Mouse (Mus musculus): ENCODE results near the gene Parp3. TPM values are rescaled to one million over a fixed set of nuclear protein-coding genes. Genes with fewer than 3 reads are reported as not detected.

Parp3 gene
- total RNA-seq, 2 experiments from 2014 or later, result 60.4 to 75.3 TPM

- Histone ChIP-seq H3K4me3 (peak within 1 kb of the TSS; percentile 90), H3K27ac (peak within 1 kb of the TSS; percentile 96)
- intact Hi-C loops (cut with DNase I), result loop anchor here (2.0 to 10.0 kb wide), 2 partner anchors 47 to 255 kb away; partner anchors contain the start of genes Parp3 and Wdr82
- TF ChIP-seq CTCF (IDR thresholded peaks at IDR 0.05), result no peak; the same call in 1 of the 2 replicates
- peak; percentile 94 for DNase-seq
Observed at GRCm38 (mm10) chr9:106429221-106430014, 47.3 kb downstream of the Parp3 start, which contains the start of gene Rpl29. TSS of gene Rpl29 (plus strand) at chr9:106429454.

DNA sequence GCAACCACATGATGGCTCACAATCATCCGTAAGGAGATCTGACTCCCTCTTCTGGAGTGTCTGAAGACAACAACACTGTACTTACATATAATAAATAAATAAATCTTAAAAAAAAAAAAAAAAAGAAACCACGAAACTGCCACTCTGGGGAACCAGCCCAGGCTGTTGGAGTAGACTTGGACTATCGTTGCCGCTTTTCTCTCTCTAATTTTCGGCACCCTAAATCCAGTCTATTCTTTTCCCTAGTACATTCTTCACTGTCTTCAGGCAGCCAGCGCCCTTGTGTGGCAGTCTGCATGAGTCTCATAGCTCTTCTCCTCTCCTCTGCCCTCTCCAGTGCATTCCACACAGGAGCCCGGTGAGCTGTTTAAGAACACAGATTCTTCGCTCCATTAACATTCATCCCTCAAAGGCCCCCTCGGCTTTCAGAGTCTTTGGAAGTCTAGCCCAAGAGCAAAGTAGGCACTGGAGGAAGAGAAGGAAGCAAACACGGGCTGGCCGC lies 48.0 kb downstream of the Parp3 start:
- DNase-seq, result no peak
- no peak for TF ChIP-seq CTCF (IDR thresholded peaks at IDR 0.05)
- H3K27ac ChIP-seq, result peak overlapping the region; percentile 96
- intact Hi-C loops (cut with DNase I), result loop anchor here (2.0 to 10.0 kb wide), 2 partner anchors 48 to 254 kb away; partner anchors contain the start of genes Parp3 and Wdr82
- peak overlapping the region; percentile 90 for H3K4me3 ChIP-seq

GRCm38 (mm10) chr9:106421865-106422160 lies 54.9 kb downstream of the Parp3 start:
- Histone ChIP-seq H3K4me3 (peak overlapping the region; percentile 65), H3K27ac (peak overlapping the region; percentile 41)
- TF ChIP-seq CTCF (IDR thresholded peaks at IDR 0.05), result peak; percentile 94
- intact Hi-C loops (cut with DNase I), result loop anchor here (1.0 to 10.0 kb wide), 5 partner anchors 55 to 247 kb away; partner anchors contain the start of gene Wdr82
- DNase-seq, result peak; percentile 87

DNA sequence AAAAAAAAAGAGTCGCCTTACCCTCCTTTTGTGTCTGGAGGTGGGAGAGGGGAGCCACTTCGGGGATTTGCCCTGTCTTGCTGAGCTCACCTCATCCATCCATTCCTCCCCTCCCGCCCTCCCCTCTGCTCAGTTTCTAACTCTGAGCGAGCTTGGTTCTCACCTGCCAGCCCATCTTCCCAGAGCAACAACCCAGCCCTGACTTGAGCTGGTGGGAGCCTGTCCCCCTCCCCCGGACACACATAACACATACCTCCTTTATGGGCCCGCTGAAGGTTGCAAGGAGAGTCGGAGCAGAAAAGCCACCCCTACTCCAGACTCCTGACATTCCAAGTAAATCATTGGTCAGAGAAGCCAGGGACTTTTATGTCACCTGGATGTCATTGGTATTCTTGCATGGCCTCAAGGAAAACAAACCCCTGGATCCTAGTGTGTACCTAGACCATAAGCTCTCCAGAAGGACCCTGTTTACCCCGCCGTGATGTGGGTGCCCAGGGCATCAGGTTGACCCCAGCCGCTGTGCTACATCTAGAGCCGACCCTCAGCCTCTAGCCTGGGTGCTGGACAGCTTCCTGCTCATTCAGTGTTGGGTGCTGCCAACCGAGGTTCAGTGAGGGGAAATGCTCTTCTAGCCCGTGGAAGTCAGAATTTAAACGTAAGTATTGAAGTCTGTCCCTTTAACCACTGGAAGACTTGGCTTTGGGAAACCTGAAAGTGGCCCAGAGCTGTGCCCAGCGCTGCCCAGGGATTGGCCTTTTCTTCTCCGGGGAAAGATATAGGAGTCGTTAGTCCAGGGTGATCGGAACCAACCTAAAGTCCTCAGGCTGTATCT lies 55.5 kb downstream of the Parp3 start:
- no peak for DNase-seq
- intact Hi-C loops (cut with DNase I), result loop anchor here (1.0 to 10.0 kb wide), 5 partner anchors 54 to 246 kb away; partner anchors contain the start of gene Wdr82
- Histone ChIP-seq H3K4me3 (peak overlapping the region; percentile 65), H3K27ac (peak overlapping the region; percentile 41)
- no peak for TF ChIP-seq CTCF (IDR thresholded peaks at IDR 0.05)

DNA sequence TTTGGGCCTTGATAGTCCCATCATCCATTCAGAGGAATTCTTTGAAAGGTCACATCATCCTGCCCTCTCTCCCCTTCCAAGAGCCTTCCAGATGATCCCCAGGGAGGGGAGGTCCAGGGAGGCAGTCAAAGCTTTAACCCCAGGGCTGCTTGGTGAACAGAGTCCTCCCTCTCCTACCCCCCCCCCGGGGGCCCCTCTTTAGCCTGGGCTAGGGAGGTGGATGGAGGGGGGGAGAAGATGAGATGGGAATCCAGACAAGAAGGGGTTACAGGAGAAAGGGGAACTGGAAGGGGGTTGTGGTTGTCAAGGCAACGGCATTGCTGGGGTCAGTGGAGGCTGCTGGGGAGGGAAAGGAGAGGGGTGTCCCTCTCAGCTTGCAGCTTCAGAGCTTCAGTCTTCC lies 56.1 kb downstream of the Parp3 start:
- TF ChIP-seq CTCF (IDR thresholded peaks at IDR 0.05), result no peak
- no peak overlapping the region for H3K4me3 ChIP-seq
- intact Hi-C loops (cut with DNase I), result loop anchor here (1.0 to 10.0 kb wide), 5 partner anchors 53 to 246 kb away; partner anchors contain the start of gene Wdr82
- no peak for DNase-seq
- no peak overlapping the region for H3K27ac ChIP-seq

Other genes starting within 250 kb of the Parp3 start
- 100 to 1,000 TPM; 209 to 290 TPM for gene Alas1, start 228.3 kb downstream of the Parp3 start, total RNA-seq (2021)
- 1 to 10 TPM; 1.4 to 2.1 TPM for gene Poc1a, start 195.9 kb downstream of the Parp3 start, total RNA-seq (2021)
- gene Dusp7, start 108.3 kb downstream of the Parp3 start, total RNA-seq (2021), result 10 to 100 TPM; 26.6 to 34.6 TPM
- 100 to 1,000 TPM; 253 to 301 TPM for gene Rpl29, start 47.5 kb downstream of the Parp3 start, total RNA-seq (2021)
- gene Acy1, start 38.6 kb downstream of the Parp3 start, total RNA-seq (2021), result 10 to 100 TPM in 1 of 2 experiments, 1 to 10 TPM in 1; 8.2 to 14.9 TPM
- gene Abhd14b, start 29.5 kb downstream of the Parp3 start, total RNA-seq (2021), result 1 to 10 TPM; 4.8 to 6.1 TPM
- 10 to 100 TPM; 15.9 to 19.8 TPM for gene Abhd14a, start 29.3 kb downstream of the Parp3 start, total RNA-seq (2021)
- gene Pcbp4, start 23.7 kb downstream of the Parp3 start, total RNA-seq (2021), result 10 to 100 TPM; 63.8 to 69.0 TPM
- gene Gpr62, start 11.0 kb downstream of the Parp3 start, total RNA-seq (2021), result under 1 TPM in 1 of 2 experiments, not detected in 1; 0.15 TPM
- gene Rrp9, start 986 bp downstream of the Parp3 start, total RNA-seq (2021), result 10 to 100 TPM; 23.9 to 24.7 TPM
- not detected for gene Iqcf1, start 23.0 kb upstream of the Parp3 start, total RNA-seq (2021)
- not detected for gene Iqcf5, start 37.6 kb upstream of the Parp3 start, total RNA-seq (2021)
- gene Iqcf3, start 84.7 kb upstream of the Parp3 start, total RNA-seq (2021), result not detected
- gene Iqcf4, start 94.0 kb upstream of the Parp3 start, total RNA-seq (2021), result not detected
- not detected for gene Iqcf6, start 149.6 kb upstream of the Parp3 start, total RNA-seq (2021)
- not detected for gene Grm2, start 179.1 kb upstream of the Parp3 start, total RNA-seq (2021)
- 10 to 100 TPM; 31.7 to 32.6 TPM for gene Tex264, start 209.0 kb upstream of the Parp3 start, total RNA-seq (2021)

Measured in gastrocnemius, adult 2 months (tissue).